Mouse (Mus musculus) E14TG2a.4 (cell line): ENCODE results near the gene Slamf8.

Source experiments
- CTCF ChIP-seq: conservative IDR thresholded peaks from 2 replicates; pipeline ENCODE4 v1.5.1; 2014; ENCODE audit warnings: low read length
- NANOG ChIP-seq: IDR thresholded peaks from 2 replicates; pipeline ENCODE4 v1.6.1; 2014; ENCODE audit warnings: borderline replicate concordance, low read length, mixed read lengths
- POU5F1 ChIP-seq: IDR thresholded peaks from 2 replicates; pipeline ENCODE4 v1.6.1; 2014; ENCODE audit warnings: low read length, borderline replicate concordance

DNA sequence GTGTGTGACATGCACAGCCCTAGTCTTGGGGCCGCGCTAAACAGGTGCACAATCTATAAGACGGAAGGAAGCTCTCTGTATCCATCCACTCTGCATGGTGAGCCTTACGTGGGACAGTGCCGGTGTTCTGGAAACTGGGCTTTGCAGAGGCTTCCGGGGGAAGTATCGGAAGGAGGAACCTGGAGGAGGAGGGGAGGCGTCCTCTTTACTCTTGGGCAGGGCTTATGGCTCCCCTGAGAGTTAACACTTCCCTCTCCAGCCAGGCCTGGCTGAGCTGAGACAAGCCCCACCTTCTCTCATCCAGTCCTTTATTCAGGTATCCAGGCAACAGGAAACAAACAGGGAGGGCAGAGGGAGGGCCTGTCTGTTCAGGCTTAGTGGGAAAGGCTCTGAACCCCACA, 39.8 kb downstream of the Slamf8 start:
- no peak for TF ChIP-seq CTCF
- no peak for TF ChIP-seq POU5F1
- no peak for TF ChIP-seq NANOG
